Mouse (Mus musculus) c-Kit-positive CD71-positive TER-119-positive erythroid progenitor cells, embryonic 14.5 days (primary cell): ENCODE results near the gene Cldn34b2.
"Not testable (repeated sequence)": the region's sequence is repeated elsewhere in the genome, so short reads cannot be mapped to it uniquely, and the experiment has no call there.

Experiments
- DNase-seq: peaks from one replicate; pipeline ENCODE4 v3.0.0-alpha.2; 2013; ENCODE audit warnings: low spot score

Gene Cldn34b2

GRCm38 (mm10) chrX:155128312-155128711 lies at the start of gene Cldn34b2:
Gene Cldn34b2 (minus strand): TSS chrX:155128412.
- not testable (repeated sequence) for DNase-seq

- DNase-seq, result no peak
Observed at GRCm38 (mm10) chrX:155177640-155178039, 49.4 kb upstream of the Cldn34b2 start.

- no peak for DNase-seq
Observed at GRCm38 (mm10) chrX:155177230-155177629, 49.0 kb upstream of the Cldn34b2 start.

GRCm38 (mm10) chrX:155175568-155175967 lies 47.4 kb upstream of the Cldn34b2 start:
- no peak for DNase-seq

- no peak for DNase-seq
Observed at GRCm38 (mm10) chrX:155172310-155172709, 44.1 kb upstream of the Cldn34b2 start.

- DNase-seq, result no peak
Observed at GRCm38 (mm10) chrX:155171754-155172153, 43.5 kb upstream of the Cldn34b2 start.

GRCm38 (mm10) chrX:155169886-155170285 lies 41.7 kb upstream of the Cldn34b2 start:
- no peak for DNase-seq

GRCm38 (mm10) chrX:155167667-155168066 lies 39.5 kb upstream of the Cldn34b2 start:
- DNase-seq, result no peak

GRCm38 (mm10) chrX:155166313-155166712 lies 38.1 kb upstream of the Cldn34b2 start:
- DNase-seq, result no peak

- DNase-seq, result no peak
Observed at GRCm38 (mm10) chrX:155163553-155163952, 35.3 kb upstream of the Cldn34b2 start.

GRCm38 (mm10) chrX:155151868-155152267 lies 23.7 kb upstream of the Cldn34b2 start:
- no peak for DNase-seq

- peak; percentile 16 for DNase-seq
Observed at GRCm38 (mm10) chrX:155144718-155145117, 16.5 kb upstream of the Cldn34b2 start.

GRCm38 (mm10) chrX:155098024-155098423 lies 30.2 kb downstream of the Cldn34b2 start:
- DNase-seq, result no peak

GRCm38 (mm10) chrX:155093566-155093965 lies 34.6 kb downstream of the Cldn34b2 start, which contains the start of gene Magea2:
Gene Magea2 (minus strand): TSS chrX:155093666.
- not testable (repeated sequence) for DNase-seq

GRCm38 (mm10) chrX:155089693-155090092 lies 38.5 kb downstream of the Cldn34b2 start, which contains the start of gene Magea1:
Gene Magea1 (minus strand): TSS chrX:155089793.
- not testable (repeated sequence) for DNase-seq
